Mouse (Mus musculus): ENCODE measurements around the gene Grik2.
"Not testable (repeated sequence)": the region's sequence is repeated elsewhere in the genome, so short reads cannot be mapped to it uniquely, and the experiment has no call there.

Gene Grik2

GRCm38 (mm10) chr10:49652320-49652719 lies 136.2 kb downstream of the Grik2 start:
- no peak for DNase-seq (ENCODE audit: low read depth, low spot score)

- peak; percentile 29 for DNase-seq (ENCODE audit: low read depth, low spot score)
Measured at GRCm38 (mm10) chr10:49647116-49647515, 141.4 kb downstream of the Grik2 start.

- no peak for DNase-seq (ENCODE audit: low read depth, low spot score)
Measured at GRCm38 (mm10) chr10:49639901-49640300, 148.7 kb downstream of the Grik2 start.

GRCm38 (mm10) chr10:49623951-49624350 lies 164.6 kb downstream of the Grik2 start:
- no peak for DNase-seq (ENCODE audit: low read depth, low spot score)

- no peak for DNase-seq (ENCODE audit: low read depth, low spot score)
Measured at GRCm38 (mm10) chr10:49597652-49598051, 190.9 kb downstream of the Grik2 start.

- DNase-seq (ENCODE audit: low read depth, low spot score), result no peak
Measured at GRCm38 (mm10) chr10:49573514-49573913, 215.1 kb downstream of the Grik2 start.

- DNase-seq (ENCODE audit: low read depth, low spot score), result no peak
Measured at GRCm38 (mm10) chr10:49559872-49560407, 228.6 kb downstream of the Grik2 start.

- no peak for DNase-seq (ENCODE audit: low read depth, low spot score)
Measured at GRCm38 (mm10) chr10:49542249-49542648, 246.3 kb downstream of the Grik2 start.

GRCm38 (mm10) chr10:49519752-49520151 lies 268.8 kb downstream of the Grik2 start:
- DNase-seq (ENCODE audit: low read depth, low spot score), result peak; percentile 18

GRCm38 (mm10) chr10:49500628-49501027 lies 287.9 kb downstream of the Grik2 start:
- no peak for DNase-seq (ENCODE audit: low read depth, low spot score)

- DNase-seq (ENCODE audit: low read depth, low spot score), result no peak
Measured at GRCm38 (mm10) chr10:49497302-49497701, 291.3 kb downstream of the Grik2 start.

- DNase-seq (ENCODE audit: low read depth, low spot score), result peak; percentile 41
Measured at GRCm38 (mm10) chr10:49481439-49481838, 307.1 kb downstream of the Grik2 start.

- no peak for DNase-seq (ENCODE audit: low read depth, low spot score)
Measured at GRCm38 (mm10) chr10:49480085-49480749, 308.3 kb downstream of the Grik2 start.

GRCm38 (mm10) chr10:49473613-49474012 lies 315.0 kb downstream of the Grik2 start:
- DNase-seq (ENCODE audit: low read depth, low spot score), result no peak

GRCm38 (mm10) chr10:49456791-49457190 lies 331.8 kb downstream of the Grik2 start:
- no peak for DNase-seq (ENCODE audit: low read depth, low spot score)

- DNase-seq (ENCODE audit: low read depth, low spot score), result no peak
Measured at GRCm38 (mm10) chr10:49453535-49453934, 335.0 kb downstream of the Grik2 start.

GRCm38 (mm10) chr10:49441369-49441768 lies 347.2 kb downstream of the Grik2 start:
- DNase-seq (ENCODE audit: low read depth, low spot score), result no peak

- no peak for DNase-seq (ENCODE audit: low read depth, low spot score)
Measured at GRCm38 (mm10) chr10:49437057-49437456, 351.5 kb downstream of the Grik2 start.

GRCm38 (mm10) chr10:49436301-49436700 lies 352.3 kb downstream of the Grik2 start:
- no peak for DNase-seq (ENCODE audit: low read depth, low spot score)

- DNase-seq (ENCODE audit: low read depth, low spot score), result no peak
Measured at GRCm38 (mm10) chr10:49432825-49433224, 355.7 kb downstream of the Grik2 start.

- not testable (repeated sequence) for DNase-seq (ENCODE audit: low read depth, low spot score)
Measured at GRCm38 (mm10) chr10:49417206-49417605, 371.4 kb downstream of the Grik2 start.

GRCm38 (mm10) chr10:49382996-49383395 lies 405.6 kb downstream of the Grik2 start:
- no peak for DNase-seq (ENCODE audit: low read depth, low spot score)

- DNase-seq (ENCODE audit: low read depth, low spot score), result no peak
Measured at GRCm38 (mm10) chr10:49381852-49382251, 406.7 kb downstream of the Grik2 start.

- DNase-seq (ENCODE audit: low read depth, low spot score), result no peak
Measured at GRCm38 (mm10) chr10:49368601-49369000, 420.0 kb downstream of the Grik2 start.

All from A20 (cell line).